Mouse (Mus musculus) CD4-positive helper T cell, adult 2 months (primary cell): Measurements from ENCODE around the gene Smco3.
"Not testable (repeated sequence)": the region's sequence is repeated elsewhere in the genome, so short reads cannot be mapped to it uniquely, and the experiment has no call there.

Experiments
- DNase-seq: peaks from one replicate; pipeline ENCODE4 v3.0.0-alpha.2; 2012; ENCODE audit warnings: low read depth, missing footprints, low spot score

Gene Smco3

GRCm38 (mm10) chr6:136835352-136835751 lies at the start of gene Smco3:
Gene Smco3 (minus strand): TSS chr6:136835452.
- DNase-seq, result no peak

DNA sequence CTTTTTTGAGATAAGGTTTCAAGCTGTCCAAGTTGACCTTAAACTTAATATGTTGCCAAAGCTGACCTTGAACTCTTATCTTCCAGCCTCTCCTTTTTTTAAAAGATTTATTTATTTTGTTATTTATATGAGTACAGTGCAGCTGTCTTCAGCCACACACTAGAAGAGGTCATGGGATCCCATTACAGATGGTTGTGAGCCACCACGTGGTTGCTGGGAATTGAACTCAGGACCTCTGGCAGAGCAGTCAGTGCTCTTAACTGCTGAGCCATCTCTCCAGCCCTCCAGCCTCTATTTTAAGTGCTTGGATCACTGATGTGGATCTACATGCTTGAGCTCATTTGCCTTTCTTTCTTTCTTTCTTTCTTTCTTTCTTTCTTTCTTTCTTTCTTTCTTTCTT lies 49.5 kb upstream of the Smco3 start:
- DNase-seq, result not testable (repeated sequence)

- no peak for DNase-seq
These were observed 48.7 kb upstream of the Smco3 start for GRCm38 (mm10) chr6:136883961-136884360.

DNA sequence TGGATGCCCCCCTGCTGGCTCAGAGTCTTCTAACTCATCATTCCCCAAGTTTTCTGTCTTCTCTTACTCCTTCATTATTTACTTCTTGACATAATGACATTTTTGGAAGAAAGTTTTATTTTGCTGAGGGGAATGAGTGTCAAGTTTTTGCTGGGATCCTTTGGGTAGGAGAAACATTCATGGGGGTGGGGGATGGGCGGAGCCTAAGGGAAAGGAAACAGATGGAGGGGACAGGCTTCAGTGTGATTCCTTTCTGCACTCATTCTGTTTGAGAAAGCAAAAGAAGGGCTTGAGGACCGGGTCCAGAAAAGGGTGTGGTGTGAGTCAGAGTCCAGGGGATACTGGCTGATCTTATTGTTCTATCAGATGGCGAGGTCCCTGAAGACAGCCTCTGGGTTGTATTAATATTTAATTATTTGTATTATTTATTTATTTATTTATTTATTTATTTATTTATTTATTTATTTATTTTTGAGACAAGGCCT lies 48.2 kb upstream of the Smco3 start:
- DNase-seq, result no peak

- no peak for DNase-seq
These were observed 46.4 kb upstream of the Smco3 start for GRCm38 (mm10) chr6:136881678-136882077.

GRCm38 (mm10) chr6:136875670-136876069 lies 40.4 kb upstream of the Smco3 start, which contains the start of gene Mgp:
Gene Mgp (minus strand): TSS chr6:136875823.
- no peak for DNase-seq

GRCm38 (mm10) chr6:136874599-136874998 lies 39.3 kb upstream of the Smco3 start:
- no peak for DNase-seq

DNA sequence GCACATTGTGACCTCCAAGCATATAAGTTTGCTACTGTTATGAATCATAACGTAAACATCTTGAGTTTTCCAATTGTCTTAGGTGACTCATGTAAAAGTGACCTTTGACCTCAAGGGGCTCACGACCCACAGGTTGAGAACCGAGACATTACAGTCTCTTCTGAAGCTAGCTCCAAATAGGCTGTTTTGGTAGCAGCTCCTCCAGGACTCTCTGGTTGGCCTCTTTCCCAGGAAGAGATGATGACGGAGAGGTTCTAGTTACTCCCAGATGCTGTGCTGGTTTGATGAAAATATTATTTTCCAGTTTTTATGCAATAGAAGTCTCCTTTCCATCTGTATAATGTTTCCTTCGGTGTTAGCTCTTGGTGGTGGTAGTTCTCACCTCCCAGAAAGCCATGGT lies 33.7 kb upstream of the Smco3 start:
- no peak for DNase-seq

- DNase-seq, result no peak
These were observed 30.9 kb upstream of the Smco3 start for GRCm38 (mm10) chr6:136866150-136866549.

DNA sequence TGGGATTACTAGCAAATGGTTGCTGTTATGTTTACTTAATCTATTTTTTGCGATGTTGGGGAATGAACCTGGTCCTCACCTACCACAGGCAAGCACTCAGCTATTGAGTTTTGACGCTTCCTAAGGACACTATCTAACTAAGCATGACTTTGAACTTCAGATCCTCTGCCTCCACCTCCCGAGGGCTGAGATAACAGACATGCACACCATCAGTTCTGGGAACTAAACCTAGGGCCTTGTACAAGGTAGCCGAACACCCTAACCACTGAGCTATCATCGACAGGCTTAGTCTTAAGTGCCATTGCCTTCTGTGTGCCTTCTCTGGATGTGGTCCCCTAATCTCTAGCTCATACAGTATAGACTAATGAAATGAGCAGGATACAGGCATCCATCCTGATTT lies 30.1 kb upstream of the Smco3 start:
- no peak for DNase-seq

GRCm38 (mm10) chr6:136861020-136861419 lies 25.8 kb upstream of the Smco3 start:
- DNase-seq, result peak; percentile 51

GRCm38 (mm10) chr6:136858420-136858819 lies 23.2 kb upstream of the Smco3 start:
- DNase-seq, result no peak

GRCm38 (mm10) chr6:136857873-136858260 lies 22.6 kb upstream of the Smco3 start:
- DNase-seq, result no peak

DNA sequence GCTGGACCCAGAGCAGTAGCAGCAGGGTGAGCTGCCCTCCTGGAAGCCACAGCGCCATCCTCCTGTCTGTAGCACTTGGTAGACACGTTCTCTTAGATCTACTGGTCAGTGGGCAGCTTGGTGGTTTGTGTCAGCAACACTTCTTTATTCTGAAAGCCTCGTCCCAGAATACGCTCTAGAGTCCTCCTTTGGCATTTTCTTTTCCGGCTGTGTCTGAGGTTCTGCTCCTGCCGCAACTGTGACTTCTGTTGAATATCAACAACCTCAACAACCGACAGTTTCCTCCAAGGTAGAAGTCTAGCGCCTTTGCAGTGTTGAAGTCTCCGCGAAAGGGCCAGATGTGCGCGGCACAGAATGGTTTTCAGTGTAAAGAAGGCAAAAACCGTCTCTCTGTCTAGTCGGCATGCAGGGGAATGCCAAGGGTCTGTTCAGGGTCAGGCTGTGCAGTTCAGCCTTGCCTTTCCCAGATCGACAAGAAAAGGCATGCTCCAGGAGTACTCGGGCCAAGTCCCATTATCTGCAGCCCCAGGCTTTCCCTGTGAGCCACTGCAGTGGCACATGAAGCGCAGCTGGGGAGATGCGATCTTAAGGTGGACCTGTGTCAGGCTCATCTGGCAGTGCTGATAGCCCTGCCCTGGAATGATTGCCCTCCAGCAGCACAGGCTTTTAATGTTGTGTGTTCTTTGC lies 22.1 kb upstream of the Smco3 start, which contains the start of gene Art4:
TSS of gene Art4 (minus strand) at position 548 of the 687 bp plus-strand sequence.
- DNase-seq, result peak; percentile 18

DNA sequence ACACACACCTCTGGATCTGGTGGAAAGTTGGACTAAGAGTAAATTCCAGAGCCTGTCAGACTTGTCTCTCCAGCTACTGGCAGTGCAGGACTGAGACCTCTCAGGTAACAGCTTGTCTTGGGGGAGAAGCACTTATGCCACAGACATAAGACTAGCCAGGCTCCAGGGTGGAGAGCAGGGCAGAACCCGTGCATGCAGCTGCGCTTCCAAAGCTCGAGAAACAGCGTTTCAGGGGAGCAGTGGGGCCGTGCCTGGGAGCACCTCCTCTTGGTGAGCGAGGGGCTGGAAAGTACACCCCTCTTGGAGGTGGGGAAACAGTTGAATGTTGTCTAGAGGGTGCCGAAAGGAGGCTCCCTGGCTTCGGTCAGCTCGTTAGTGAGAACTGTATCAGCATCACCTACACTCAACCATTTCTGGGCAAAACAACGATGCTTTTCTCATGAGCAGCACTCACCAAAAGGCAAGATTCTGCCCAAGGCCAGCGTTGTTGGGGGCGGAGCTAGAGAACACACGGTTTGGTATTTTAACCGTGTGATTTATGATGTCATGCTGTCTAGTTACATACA lies 20.9 kb upstream of the Smco3 start:
- DNase-seq, result peak; percentile 41

DNA sequence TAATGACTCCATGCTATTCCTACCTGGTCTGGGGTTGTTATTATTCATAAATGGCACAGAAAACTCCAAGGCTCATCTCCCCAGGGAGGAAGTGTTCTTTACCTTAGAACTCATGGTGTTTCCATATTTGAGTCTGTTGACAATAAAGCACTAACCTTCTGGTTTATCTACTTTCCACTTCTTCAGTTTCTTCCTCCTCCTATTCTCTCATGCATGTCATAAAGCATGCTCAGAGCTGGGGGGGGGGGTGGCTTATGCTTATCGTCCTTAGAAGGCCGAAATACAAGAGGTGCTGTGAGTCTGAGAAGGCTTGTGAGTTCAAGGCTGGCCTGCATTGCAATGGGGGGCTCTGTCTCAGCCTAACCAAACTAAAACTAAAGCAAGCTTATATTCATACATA lies 19.9 kb upstream of the Smco3 start:
- DNase-seq, result no peak

GRCm38 (mm10) chr6:136854361-136854781 lies 19.1 kb upstream of the Smco3 start:
- peak; percentile 58 for DNase-seq

- no peak for DNase-seq
These were observed 17.5 kb upstream of the Smco3 start for GRCm38 (mm10) chr6:136852762-136853161.

GRCm38 (mm10) chr6:136852348-136852747 lies 17.1 kb upstream of the Smco3 start:
- DNase-seq, result no peak

GRCm38 (mm10) chr6:136850267-136850666 lies 15.0 kb upstream of the Smco3 start:
- no peak for DNase-seq

DNA sequence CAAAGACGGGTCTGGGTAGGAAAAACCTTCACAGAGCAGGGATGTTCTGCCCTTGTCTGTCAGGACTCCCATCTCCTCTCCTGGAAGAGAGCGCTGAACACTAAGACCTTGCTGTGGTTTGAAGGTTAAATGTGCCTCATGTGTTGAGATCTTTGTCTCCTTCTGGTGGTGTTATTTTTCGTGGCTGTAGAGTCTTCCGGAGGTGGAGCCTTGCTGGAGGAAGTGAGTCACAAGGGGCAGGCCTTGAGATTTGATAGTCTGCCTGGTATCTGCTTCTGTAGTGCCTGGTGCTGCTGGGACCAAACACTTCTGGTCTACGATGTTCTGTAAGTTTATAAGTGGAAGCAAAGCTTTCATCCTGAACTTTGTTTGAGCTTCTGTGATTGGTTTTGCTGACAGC lies 13.7 kb upstream of the Smco3 start:
- peak; percentile 23 for DNase-seq

DNA sequence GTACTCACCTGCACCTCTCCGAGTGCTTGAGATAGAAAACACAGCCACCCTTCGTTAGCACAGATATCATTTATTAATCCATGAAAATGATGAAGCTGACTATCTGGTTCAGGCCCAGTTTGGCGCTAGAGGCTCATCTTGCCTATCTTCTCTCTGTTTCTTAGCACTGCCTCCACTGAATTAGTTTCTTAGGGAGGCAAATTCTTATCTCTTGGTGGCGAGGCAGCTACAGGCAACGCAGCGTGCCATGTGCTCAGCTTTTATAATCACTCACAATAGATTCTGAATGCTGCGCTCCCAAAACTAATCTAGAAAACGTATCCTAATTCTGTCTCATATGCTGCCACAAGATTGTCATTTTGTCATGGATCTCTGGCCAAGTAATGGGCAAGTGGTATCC lies 13.1 kb upstream of the Smco3 start:
- no peak for DNase-seq

DNA sequence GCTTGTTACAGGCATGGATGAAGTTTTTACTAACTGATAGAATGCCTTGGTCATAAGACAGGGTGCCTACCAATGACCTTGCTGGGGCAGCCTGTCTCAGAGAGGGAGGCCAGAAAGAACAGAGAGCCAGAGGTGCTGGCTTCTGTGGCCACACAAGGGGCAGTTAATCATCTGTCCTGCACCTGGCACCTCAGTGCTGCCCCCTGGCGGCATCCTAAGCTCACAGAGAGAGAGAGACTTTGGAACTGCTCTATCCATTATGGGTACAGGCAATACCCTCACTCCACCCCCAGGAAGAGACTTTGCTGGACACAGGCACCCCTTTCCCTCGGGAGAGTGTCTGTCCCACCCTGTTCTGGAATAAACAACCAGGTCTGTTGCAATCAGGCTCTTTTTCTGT lies 12.5 kb upstream of the Smco3 start:
- peak; percentile 48 for DNase-seq
